Mouse (Mus musculus): ENCODE results near the gene Mettl3.

- TF ChIP-seq CTCF (IDR thresholded peaks at IDR 0.05; ENCODE audit: control insufficient read depth, insufficient read depth, low read length), result no peak
- no peak for TF ChIP-seq POLR2A (IDR thresholded peaks at IDR 0.05; ENCODE audit: borderline replicate concordance, control insufficient read depth, low read depth, low read length)
Observed at GRCm38 (mm10) chr14:52313931-52314807, 9.2 kb upstream of the Mettl3 start.

Measured in bone marrow, adult 2 months (tissue).